Mouse (Mus musculus): ENCODE results near the gene Zfp11.
"Not testable (repeated sequence)": the region's sequence is repeated elsewhere in the genome, so short reads cannot be mapped to it uniquely, and the experiment has no call there.

The Zfp11 gene

GRCm38 (mm10) chr5:129670036-129670458, at the start of gene Zfp11:
Gene Zfp11 (minus strand): TSS chr5:129670099.
- DNase-seq (ENCODE audit: low spot score in 2 of 2) = peak; percentile 66 to 81

GRCm38 (mm10) chr5:129717016-129717415, 47.1 kb upstream of the Zfp11 start:
- DNase-seq (ENCODE audit: low spot score in 2 of 2) = no peak

- peak; percentile 87 to 89 for DNase-seq (ENCODE audit: low spot score in 2 of 2)
Observed at GRCm38 (mm10) chr5:129715326-129715861, 45.5 kb upstream of the Zfp11 start, which contains the start of gene Mrps17. Gene Mrps17 (plus strand): TSS chr5:129715497.

GRCm38 (mm10) chr5:129708412-129708811, 38.5 kb upstream of the Zfp11 start, which contains the start of gene Sept14:
Gene Sept14 (minus strand): TSS chr5:129708512.
- no peak for DNase-seq (ENCODE audit: low spot score in 2 of 2)

- DNase-seq (ENCODE audit: low spot score in 2 of 2) = no peak
Observed at GRCm38 (mm10) chr5:129703368-129703767, 33.5 kb upstream of the Zfp11 start.

GRCm38 (mm10) chr5:129701706-129702105, 31.8 kb upstream of the Zfp11 start:
- no peak for DNase-seq (ENCODE audit: low spot score in 2 of 2)

- DNase-seq (ENCODE audit: low spot score in 2 of 2) = no peak
Observed at GRCm38 (mm10) chr5:129700506-129700905, 30.6 kb upstream of the Zfp11 start.

GRCm38 (mm10) chr5:129690528-129690927, 20.6 kb upstream of the Zfp11 start:
- no peak for DNase-seq (ENCODE audit: low spot score in 2 of 2)

- no peak for DNase-seq (ENCODE audit: low spot score in 2 of 2)
Observed at GRCm38 (mm10) chr5:129687621-129688020, 17.7 kb upstream of the Zfp11 start.

GRCm38 (mm10) chr5:129685141-129685540, 15.2 kb upstream of the Zfp11 start:
- DNase-seq (ENCODE audit: low spot score in 2 of 2) = not testable (repeated sequence)

- peak in 1 of 2 experiments; percentile 3 for DNase-seq (ENCODE audit: low spot score in 2 of 2)
Observed at GRCm38 (mm10) chr5:129669453-129670035, 355 bp downstream of the Zfp11 start.

GRCm38 (mm10) chr5:129667851-129668250, 2.0 kb downstream of the Zfp11 start:
- DNase-seq (ENCODE audit: low spot score in 2 of 2) = no peak

GRCm38 (mm10) chr5:129666271-129666909, 3.5 kb downstream of the Zfp11 start:
- no peak for DNase-seq (ENCODE audit: low spot score in 2 of 2)

- no peak for DNase-seq (ENCODE audit: low spot score in 2 of 2)
Observed at GRCm38 (mm10) chr5:129664090-129664489, 5.8 kb downstream of the Zfp11 start.

GRCm38 (mm10) chr5:129657931-129658330, 12.0 kb downstream of the Zfp11 start:
- no peak for DNase-seq (ENCODE audit: low spot score in 2 of 2)

- no peak for DNase-seq (ENCODE audit: low spot score in 2 of 2)
Observed at GRCm38 (mm10) chr5:129657016-129657415, 12.9 kb downstream of the Zfp11 start.

GRCm38 (mm10) chr5:129650858-129651257, 19.0 kb downstream of the Zfp11 start:
- no peak for DNase-seq (ENCODE audit: low spot score in 2 of 2)

GRCm38 (mm10) chr5:129632270-129633250, 37.3 kb downstream of the Zfp11 start:
- DNase-seq (ENCODE audit: low spot score in 2 of 2) = not testable (repeated sequence)

GRCm38 (mm10) chr5:129626586-129626985, 43.3 kb downstream of the Zfp11 start:
- DNase-seq (ENCODE audit: low spot score in 2 of 2) = not testable (repeated sequence)

GRCm38 (mm10) chr5:129626099-129626498, 43.8 kb downstream of the Zfp11 start:
- no peak for DNase-seq (ENCODE audit: low spot score in 2 of 2)

- DNase-seq (ENCODE audit: low spot score in 2 of 2) = no peak
Observed at GRCm38 (mm10) chr5:129621361-129621760, 48.5 kb downstream of the Zfp11 start.

- not testable (repeated sequence) for DNase-seq (ENCODE audit: low spot score in 2 of 2)
Observed at GRCm38 (mm10) chr5:129620600-129620999, 49.3 kb downstream of the Zfp11 start.
